Mouse (Mus musculus): ENCODE measurements at regions not wholly inside any gene's neighbourhood (a gene's known extent, or its start where the extent isn't known, plus 50 kb on each side); places are given as distances from the start of the nearest gene placed in this dataset.
"Not testable (repeated sequence)": the region's sequence is repeated elsewhere in the genome, so short reads cannot be mapped to it uniquely, and the experiment has no call there.

DNA sequence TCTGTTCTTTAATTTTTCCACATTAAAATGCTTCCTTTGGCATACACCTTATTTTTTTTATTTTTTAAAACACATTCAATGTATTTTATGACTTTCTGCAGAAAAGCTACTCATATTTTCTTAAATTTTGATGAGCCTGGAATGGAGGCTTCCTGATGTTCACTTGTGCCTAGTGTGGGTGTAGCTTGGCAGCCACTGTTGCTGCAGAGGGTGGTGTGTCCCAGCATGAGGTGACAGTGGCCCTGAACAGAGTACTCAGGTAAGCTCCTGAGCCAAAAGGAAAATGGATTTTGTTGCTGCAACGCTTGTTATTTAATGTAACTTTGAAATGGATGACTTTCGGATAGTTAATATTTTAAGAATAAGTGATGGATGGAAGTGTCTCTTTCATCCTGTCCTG is 170.6 kb downstream of the Eipr1 start:
- in situ Hi-C loops (cut with MboI, MseI), result no loop called here

DNA sequence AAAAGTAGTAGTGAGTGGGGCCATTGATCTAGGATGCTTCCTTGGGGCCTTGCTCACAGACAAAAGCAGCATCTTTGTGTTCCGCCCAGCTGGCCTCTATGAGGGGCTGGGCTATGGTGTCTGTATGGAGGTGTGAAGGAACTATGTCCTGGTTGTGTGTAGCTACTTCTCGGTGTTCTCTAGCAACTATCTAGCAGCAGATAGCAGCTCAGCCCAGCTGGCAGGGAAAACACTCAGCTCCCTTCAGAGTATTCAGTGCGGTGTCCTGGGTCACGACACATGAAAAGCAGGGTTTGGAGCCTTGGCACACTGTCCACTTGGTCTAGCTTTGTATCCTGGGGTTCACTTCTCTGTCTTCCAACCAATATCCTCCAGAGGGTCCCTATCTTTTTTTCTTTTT is 173.6 kb downstream of the Eipr1 start:
- in situ Hi-C loops (cut with MboI, MseI), result no loop called here

DNA sequence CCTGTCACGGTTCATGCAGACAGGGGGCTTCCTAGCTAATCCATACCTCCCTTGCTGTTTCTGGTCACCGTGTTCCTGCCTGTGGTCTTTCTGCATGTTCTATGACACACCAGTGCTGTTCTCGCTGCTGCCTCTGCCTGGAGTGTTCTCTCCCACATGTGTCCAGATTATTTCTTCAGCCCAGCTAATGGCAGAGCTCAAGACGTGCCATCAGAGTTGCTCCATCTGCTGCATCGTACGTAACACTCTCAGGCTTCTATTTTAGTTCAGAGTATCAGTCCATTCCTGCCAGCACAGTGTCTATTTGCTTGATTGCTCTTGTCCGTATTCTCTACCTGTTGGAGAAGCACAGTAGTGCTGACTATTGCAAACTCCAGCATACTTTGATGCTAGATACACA is 188.3 kb downstream of the Eipr1 start:
- in situ Hi-C loops (cut with MboI, MseI), result no loop called here

DNA sequence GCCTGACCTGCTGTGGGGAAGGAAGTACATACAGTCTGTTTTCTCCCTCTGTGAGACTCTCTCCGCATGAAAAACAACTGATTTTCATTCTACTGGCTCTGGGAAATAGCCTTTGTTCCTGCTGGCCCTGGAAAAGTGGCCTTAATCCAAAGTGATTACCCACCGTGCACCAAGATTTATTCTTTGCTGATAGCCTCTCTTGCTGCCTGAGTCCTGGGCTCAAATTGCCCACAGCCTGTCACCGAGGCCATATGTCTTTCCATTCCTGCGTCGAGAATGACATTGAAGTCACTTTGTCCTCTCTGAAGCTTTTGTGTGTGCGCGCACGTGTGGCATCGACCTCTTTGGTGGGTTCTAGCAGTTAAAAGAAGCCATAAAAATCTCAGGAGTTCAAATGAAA is 197.3 kb downstream of the Eipr1 start:
- in situ Hi-C loops (cut with MboI, MseI), result no loop called here

DNA sequence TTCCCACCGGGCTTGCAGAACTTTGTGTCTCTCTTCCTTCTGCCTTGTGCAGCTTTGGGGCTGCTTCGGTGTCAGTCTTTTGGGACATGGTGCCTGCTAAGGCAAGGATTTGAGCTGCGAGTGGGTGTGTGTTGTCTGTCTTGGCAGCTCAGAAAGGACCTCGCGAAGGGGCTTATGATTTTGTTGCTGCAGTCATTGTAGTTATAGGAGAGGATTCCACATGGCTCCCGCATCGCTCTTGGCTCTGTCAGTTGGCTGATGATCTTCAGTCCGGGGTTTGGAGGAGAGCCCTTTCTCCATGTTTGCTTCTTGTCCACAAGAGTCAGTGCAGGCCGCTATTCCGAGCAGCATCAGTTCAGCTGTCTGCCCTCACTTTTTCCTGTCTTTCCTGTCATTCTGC is 197.7 kb downstream of the Eipr1 start:
- in situ Hi-C loops (cut with MboI, MseI), result no loop called here

DNA sequence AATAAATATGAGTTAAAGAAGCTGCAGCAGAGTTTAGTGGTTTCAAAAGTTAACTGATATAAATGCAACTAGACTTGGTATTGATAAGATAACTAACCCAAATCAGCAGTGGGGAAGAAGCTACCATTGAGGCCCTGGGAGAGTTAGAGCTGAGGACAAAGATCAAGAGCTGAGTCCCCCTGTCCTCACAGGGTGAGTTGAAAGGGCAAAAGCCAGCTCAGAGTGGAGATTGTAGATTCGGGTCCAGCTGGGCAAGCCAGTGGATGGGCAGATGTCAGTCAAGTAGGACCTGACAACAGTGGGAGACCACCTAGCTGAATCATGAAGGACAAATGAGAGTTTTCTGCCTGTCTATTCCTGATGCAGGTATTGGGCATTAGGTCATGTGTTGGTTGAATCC is 205.6 kb downstream of the Eipr1 start:
- in situ Hi-C loops (cut with MboI, MseI), result no loop called here

DNA sequence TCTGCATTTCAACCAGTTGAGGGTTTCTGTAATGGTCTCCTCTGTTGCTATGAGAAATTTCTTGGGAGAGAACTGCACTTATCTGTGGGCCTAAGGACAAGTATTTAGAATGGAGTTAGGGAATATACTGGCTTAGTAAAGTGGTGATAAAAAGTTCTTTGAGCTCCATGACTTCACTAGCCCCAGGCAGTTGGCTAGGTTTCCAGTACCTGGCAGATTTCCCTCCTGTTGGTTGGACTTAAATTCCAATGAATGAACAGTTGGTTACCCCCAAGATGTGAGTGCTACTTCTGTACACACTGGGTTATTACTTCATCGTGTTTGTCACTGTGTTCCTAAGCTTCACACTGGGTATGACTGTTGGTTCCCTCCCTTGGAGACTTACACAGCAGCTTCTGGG is 207.1 kb downstream of the Eipr1 start:
- in situ Hi-C loops (cut with MboI, MseI), result no loop called here

DNA sequence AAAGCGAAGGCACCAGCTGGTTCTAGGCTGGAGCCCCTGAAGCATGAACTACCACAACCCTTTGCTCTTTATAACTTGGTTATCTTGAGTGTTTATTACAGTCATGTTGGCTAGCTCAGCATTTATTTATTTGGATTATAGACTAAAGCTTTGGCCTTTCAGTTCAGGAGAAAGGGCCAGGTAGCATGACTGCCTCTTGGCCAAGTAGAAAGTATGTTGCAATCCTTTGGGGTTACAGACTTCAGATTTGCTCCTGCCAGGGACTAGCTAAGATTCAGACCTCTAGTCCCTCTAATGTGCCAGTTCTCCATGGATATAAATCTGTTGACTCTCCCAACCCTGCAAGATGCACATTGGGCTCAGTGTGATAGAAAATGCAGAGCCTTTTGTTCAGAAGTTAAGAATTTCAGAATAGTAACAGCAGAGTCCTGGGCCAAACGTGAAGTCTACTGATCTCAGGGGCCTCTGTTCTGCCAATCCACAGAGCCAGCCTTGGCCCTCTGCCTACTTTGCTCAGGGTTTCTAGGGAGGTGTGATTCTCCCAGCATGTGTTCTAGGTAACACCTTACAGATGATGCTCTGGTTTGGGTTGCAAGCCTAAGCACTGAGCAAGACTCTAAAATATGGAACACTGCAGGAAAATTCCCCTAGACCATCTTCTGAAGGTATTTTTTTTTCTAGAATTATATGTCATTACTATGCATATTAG is 218.2 kb downstream of the Eipr1 start:
- in situ Hi-C loops (cut with MboI, MseI), result no loop called here

DNA sequence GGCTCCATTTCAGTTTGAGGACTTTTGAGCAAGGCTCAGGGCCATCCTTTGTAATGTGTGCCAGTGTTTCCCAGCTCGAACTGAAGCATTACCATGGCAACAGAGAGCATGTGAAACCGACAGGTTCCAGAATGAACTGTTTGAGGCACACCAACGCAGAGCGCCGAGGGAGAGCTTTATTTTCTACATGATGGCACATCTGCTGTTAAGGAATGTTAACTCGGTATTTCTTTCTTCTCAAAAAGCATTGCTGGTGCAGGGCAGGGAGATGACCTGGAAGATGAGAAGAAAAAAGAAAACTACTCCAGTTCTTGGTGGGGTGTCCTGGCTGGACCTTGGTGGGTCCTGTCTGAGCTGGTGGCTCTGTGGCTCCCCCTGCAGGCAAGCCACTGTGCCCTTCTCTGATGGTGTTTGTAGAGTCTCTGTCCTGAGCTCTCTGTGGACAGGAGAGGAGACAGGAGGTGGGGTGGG is 223.0 kb downstream of the Eipr1 start:
- in situ Hi-C loops (cut with MboI, MseI), result no loop called here

DNA sequence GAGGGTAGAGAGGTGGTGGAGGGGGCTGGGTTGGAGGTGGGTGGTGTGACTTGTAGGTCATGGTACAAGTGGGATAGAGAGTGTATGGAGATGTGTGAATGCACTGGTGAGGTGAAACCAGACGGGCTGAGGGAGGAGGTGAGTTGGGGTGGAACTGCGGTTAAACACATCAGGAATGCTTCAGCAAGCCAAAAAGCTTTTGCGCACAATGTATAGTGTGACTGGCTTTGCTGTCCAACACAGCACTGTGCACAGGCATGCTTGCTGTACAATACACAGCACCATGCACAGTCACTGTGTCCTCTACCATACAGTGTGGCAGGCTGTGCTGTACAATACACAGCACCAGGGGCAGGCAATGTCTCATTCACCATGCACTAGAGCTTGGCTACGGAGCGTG is 223.6 kb downstream of the Eipr1 start:
- in situ Hi-C loops (cut with MboI, MseI), result no loop called here

DNA sequence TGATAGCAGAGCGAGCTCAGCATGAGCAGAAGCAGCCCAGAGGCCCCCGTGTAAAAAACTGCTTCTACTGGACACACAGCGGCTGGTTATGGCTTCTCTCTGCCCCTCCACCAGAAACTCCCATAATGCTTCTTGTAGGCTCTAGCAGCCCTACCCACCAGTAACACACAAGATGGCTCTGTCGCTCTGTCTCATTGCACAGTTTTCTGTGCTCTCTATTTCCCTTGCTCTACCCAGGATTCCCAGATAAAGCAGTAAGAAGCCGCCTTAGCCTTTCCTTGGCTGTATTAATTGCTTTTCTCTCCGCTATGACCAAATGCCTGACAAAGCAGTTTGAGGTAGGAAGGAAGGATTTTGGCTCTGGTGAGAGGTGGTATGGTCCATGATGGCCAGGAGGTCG is 228.1 kb downstream of the Eipr1 start:
- in situ Hi-C loops (cut with MboI, MseI), result no loop called here

DNA sequence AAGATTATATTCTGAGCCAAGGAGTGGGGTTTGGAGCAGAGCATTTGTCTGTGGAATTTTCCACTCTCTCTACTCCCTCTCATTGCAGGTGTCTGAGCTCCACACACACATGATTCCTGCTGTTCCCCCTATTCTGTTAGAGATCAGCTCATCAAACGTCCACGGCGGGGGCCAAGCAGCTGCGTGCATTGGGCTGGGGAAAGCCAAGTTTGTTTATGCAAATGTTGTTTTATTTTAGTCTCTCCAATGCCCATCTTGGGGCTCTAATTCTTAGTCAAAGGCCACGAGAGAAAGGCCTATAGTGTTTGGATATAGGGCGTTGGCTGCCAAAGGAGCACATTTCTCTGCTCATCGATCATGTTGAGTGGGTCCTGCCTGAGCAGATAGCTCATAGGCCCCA is 234.6 kb downstream of the Eipr1 start:
- in situ Hi-C loops (cut with MboI, MseI), result no loop called here

DNA sequence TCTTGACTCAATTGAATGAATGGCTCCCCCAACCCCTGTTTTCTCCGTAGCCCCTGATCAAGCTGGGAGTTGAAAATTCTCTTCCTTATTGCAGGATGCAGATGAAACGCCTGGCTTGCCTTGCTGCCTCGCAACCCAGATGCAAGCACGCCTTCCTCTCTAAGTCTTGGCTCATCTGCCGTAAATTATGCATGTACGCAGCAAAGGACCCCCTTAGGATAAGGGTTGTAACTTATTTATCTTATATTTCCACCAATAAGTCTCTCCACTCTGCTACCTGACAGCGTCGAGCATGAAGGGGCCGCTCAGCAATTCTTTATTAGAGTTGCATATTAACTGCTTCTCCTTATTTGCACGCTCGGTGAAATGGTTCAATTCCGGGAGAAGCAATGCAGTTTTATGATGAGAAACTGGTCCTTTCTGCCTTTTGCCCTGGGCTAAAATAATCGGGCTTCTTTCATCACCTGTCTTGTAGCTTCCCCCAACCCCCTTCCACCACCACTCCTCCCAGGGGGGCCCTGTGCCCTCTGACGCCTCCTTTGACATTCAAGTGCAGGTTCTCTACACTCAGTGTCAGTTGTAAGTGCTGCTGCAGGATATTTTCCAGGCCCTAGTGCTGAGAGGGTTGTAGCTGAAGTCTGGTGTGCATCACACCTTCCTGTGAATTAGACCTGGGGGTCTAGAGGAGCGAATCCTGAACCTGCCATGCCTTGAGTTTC is 246.0 kb downstream of the Eipr1 start:
- in situ Hi-C loops (cut with MboI, MseI), result no loop called here

DNA sequence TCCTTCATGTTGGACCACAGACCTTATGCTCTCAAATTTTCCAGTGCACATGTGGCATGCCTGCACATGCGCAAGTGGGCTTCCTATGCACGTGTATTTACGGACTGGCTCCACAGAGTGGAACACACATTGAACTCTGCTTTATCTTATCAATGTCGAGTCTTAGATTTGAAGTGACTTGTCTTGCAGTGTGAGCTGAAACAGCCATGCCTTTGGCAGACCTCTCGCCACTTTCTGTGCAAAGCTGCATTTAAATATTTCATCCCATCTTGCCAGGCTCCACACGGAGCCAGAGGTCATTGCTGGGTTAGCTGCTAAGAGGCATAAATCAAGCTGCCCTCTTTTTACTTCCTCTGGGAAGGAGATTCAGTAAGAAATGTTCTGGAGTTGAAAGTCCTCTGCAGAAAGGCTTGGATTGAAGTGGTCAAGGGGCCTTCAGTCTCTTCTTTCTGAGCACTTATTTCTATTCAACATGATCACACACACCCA is 248.4 kb downstream of the Eipr1 start:
- in situ Hi-C loops (cut with MboI, MseI), result loop anchor here (10.0 kb wide), 1 partner anchor 1725 kb away; no protein-coding TSS in a partner anchor

DNA sequence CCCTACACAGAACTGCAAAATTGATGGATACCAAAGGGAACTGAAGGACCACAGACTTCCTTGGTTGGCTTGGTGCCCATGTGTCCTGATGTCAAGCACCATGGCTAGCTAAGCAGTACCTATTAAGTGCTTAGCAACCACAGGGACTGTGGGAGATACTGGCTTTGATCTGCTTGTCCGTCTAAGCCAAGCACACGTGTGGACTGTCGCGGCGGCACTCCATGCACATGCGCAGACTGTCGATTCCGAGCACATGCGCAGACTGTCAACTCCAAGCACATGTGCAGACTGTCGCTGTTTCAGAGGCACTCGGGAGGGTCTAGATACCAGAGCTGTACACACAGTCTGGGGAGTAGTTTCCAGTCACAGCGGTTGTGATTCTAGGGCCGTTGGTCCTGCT is 252.9 kb downstream of the Eipr1 start:
- in situ Hi-C loops (cut with MboI, MseI), result loop anchor here (10.0 kb wide), 1 partner anchor 1730 kb away; no protein-coding TSS in a partner anchor

DNA sequence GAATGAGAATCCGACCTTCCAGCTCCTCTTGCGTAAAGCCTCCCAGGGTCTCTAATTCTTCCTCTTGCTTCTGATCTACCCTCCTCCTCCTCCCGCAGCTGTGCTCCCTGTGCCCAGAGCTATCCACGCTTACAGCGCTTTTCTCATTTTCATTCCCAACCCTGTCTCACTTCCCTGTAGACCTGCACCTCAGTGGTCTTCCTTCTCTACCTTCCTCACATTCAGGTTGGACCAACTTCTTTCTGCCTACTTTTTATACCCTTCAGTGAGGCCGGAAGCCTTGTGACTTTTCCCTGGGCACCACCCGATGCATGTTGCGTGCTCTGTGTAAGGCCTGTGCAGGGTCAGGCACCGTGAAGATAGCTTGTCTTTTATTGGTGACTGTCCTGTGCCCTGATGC is 263.0 kb downstream of the Eipr1 start:
- in situ Hi-C loops (cut with MboI, MseI), result no loop called here

DNA sequence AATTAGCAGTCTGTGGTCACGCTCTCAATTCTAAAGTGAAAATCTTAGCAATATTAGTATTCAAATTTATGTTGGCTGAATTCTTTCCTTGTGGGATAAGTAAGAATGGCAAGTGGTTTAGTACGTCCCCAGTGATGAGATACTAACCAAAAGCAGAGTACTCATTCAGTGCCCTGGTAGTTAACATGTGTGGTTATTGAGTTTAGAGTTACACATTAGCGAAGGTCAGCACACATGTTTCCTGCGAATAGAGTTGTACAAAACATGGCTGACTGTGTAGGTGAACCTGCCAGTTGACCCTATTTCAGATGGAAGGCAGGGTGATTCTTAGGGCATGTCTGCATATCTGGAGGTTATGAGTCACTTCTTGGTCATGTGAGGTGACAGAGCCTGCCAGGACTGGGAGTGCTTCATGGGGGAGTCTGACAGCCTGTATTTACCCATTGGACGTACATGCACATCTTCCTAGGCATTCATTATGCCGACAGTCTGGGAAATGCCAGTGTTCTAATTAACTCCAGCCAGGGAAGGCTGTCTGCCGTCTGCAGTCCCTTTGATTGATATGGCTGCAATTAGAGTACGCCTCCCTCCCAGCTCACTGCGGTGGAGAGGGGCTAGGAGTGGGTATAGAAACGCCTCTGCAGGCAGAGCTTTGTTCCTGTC is 263.7 kb downstream of the Eipr1 start:
- in situ Hi-C loops (cut with MboI, MseI), result no loop called here

DNA sequence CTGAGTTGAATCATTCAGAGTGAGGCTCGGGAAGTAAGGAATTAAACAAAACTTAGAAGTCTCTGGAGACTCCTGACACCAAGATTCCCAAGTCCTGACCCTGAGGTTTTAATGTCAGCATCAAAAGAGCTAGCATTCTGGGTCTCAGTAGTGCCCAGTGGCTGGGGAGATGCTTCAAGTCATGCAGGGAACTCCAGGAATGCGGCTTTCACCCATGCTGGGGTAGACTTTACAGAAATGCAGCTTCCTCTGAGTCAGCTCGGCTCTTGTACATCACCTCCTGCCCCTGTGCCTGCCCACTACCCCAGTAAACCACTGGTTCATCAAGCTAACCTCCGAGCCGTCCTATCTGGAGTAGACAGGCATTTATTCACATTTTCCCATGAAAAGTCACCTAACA is 269.5 kb downstream of the Eipr1 start:
- in situ Hi-C loops (cut with MboI, MseI), result no loop called here

DNA sequence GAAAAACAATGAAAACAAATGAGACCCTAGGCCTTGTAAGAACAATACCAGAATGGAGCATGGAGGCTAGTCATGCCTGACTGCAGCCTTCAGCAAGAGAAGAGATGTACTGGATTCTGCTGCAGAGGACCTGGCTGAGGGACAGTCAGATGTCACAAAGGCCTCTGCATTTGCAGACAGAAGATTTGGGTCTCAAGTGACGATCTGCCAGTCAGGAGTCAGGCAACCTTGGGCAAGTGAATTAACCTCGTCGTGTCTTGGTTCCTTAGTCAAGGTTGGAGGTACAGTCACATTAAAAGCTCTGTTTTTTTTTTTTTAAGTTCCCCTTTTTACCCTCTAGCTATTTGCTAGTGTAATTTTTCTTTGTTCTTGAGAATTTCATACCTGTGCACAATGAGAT is 276.6 kb downstream of the Eipr1 start:
- in situ Hi-C loops (cut with MboI, MseI), result no loop called here

DNA sequence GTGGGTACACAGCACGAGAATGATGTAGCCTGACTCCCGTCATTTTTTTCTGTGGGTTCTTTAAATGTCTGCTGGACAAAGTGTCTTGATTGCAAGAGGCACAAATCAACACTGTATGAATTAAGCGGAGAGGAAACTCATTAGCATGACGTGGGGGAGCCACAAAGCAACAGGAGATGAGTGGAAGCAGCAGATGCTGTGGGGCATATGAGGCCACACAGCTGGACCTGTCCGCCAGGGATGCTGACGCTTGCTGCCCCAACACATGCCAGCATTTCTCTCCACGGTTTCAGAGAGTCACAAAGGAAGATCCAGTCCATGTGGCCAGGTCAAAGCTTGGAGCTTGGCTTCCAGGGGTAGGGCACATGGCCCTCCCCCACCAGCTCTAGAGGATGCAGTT is 277.9 kb downstream of the Eipr1 start:
- in situ Hi-C loops (cut with MboI, MseI), result no loop called here

DNA sequence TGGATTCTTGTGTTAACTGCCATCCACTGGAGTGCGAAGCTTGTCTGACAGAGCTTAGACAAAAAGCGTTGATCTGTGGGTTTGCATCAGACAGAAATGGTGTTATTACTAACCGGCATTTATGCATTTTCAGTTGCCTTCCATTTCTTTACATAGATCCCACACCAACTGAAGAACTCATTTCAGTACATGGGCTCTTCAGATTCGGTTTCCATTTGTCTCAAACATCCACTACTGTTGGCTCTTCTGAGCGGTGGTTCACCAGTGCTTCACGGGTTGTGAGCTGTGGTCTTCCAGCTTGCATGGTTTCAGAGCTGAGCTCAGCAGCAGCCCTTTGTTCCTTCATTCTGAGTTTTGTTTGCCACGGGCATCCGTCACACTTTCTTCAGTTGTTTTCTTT is 294.4 kb downstream of the Eipr1 start:
- in situ Hi-C loops (cut with MboI, MseI), result no loop called here

DNA sequence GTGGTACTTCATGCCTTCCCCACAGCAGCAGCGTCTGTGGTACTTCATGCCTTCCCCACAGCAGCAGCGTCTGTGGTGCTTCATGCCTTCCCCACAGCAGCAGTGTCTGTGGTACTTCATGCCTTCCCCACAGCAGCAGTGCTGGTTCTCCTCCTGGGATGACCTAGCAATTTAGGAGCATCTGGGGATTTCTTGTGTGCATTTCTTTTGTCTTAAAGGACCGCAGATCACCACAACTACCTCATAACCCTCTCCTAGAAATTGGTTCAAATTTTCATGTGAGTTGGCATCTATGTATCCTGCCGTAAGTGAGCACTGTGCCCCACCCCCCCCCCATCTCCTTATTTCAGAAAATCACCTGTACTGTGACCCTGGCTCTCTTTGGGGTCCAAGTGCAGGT is 297.0 kb downstream of the Eipr1 start:
- in situ Hi-C loops (cut with MboI, MseI), result not testable (repeated sequence)

DNA sequence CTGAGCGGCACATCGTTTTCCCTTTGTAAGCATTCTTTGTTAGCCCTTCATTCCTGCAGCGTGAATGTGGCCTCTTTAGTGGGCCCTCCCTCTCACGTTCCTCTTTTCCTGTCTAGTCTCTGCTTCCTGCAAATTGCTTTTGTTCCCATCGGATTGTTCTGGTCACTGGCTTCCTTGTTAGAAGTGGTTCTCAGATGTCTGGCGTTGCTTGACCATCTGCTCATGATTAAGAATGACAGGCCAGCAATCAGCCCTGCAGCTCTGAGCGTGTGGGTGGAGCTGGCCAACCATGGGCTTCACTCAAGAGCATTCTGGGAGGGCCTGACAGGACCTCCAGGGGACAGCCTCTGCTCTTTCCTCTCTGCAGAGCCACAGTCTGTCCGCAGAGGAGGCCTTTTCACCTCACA is 297.5 kb downstream of the Eipr1 start:
- in situ Hi-C loops (cut with MboI, MseI), result no loop called here
